Mouse (Mus musculus): ENCODE measurements around the gene Ltn1. TPM values are rescaled to one million over a fixed set of nuclear protein-coding genes. Genes with fewer than 3 reads are reported as not detected.

Ltn1 gene
- polyA plus RNA-seq, 1 experiment, result 9.8 TPM

DNA sequence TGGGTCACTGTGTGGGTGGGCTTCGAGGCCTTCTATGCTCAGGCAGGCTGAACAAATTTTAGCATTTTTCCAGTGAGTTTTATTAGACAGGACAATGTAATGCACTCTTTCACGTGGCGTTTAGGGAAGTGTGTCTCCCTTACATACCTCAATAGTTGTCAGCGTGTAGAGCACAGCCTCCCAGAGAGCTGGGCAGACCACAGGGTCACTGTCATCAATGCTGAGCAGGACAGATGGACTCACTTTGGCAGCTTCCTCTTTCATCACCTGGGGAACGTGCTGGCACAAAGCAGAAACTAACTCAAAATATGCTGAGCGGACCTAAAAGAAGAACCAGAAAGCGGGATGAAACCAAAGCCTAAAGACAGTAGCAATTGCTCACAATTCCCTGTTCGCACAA, 11.8 kb downstream of the Ltn1 start:
- Histone ChIP-seq H3K36me3 (ENCODE audit: control insufficient read depth, insufficient read depth, low read length) (peaks cover 90% of the 10 kb centered on the region), H3K27ac (ENCODE audit: control insufficient read depth, insufficient read depth, low read length) (no peak overlapping the region), H3K4me3 (ENCODE audit: control insufficient read depth, insufficient read depth, low read length) (no peak overlapping the region), H3K27me3 (ENCODE audit: control insufficient read depth, insufficient read depth, low read length) (no peaks in the 10 kb centered on the region), H3K4me1 (replicated peaks; ENCODE audit: control insufficient read depth, insufficient read depth, low read length) (no peaks in the 10 kb centered on the region)
- no peak for DNase-seq
- TF ChIP-seq POLR2A (IDR thresholded peaks at IDR 0.05; ENCODE audit: control insufficient read depth, extremely low read depth, insufficient read depth, low read length, poor library complexity), result no peak
- no peak for TF ChIP-seq CTCF (IDR thresholded peaks at IDR 0.05; ENCODE audit: borderline replicate concordance, control insufficient read depth, extremely low read depth, insufficient read depth, low read length, poor library complexity)
- WGBS, result 94% methylated on average over 8 of the region's 8 CpGs

DNA sequence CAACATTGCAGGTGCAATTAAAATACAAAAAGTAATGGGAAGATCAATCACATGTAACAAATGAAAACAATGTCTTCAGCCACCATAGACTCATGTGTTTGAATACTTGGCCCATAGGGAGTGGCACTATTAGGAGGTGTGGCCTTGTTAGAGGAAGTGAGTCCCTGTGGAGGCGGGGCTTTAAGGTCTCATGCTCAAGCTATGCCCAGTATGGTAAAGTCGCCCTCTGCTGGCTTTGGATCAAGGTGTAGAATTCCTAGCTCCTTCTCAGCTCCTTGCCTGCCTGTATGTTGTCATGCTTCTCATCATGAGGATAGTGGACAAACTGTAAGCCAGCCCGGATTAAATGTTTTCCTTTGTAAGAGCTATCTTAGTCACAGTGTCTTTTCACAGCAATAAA, 27.4 kb downstream of the Ltn1 start:
- peak; percentile 15 for DNase-seq
- WGBS, result 96% methylated on average over 3 of the region's 3 CpGs
- H3K27me3 ChIP-seq (ENCODE audit: control insufficient read depth, insufficient read depth, low read length), result no peaks in the 10 kb centered on the region
- H3K36me3 ChIP-seq (ENCODE audit: control insufficient read depth, insufficient read depth, low read length), result peaks cover 90% of the 10 kb centered on the region
- H3K4me1 ChIP-seq (replicated peaks; ENCODE audit: control insufficient read depth, insufficient read depth, low read length), result no peaks in the 10 kb centered on the region
- no peak overlapping the region for H3K4me3 ChIP-seq (ENCODE audit: control insufficient read depth, insufficient read depth, low read length)
- H3K27ac ChIP-seq (ENCODE audit: control insufficient read depth, insufficient read depth, low read length), result no peak overlapping the region
- no peak for TF ChIP-seq CTCF (IDR thresholded peaks at IDR 0.05; ENCODE audit: borderline replicate concordance, control insufficient read depth, extremely low read depth, insufficient read depth, low read length, poor library complexity)
- no peak for TF ChIP-seq POLR2A (IDR thresholded peaks at IDR 0.05; ENCODE audit: control insufficient read depth, extremely low read depth, insufficient read depth, low read length, poor library complexity)

DNA sequence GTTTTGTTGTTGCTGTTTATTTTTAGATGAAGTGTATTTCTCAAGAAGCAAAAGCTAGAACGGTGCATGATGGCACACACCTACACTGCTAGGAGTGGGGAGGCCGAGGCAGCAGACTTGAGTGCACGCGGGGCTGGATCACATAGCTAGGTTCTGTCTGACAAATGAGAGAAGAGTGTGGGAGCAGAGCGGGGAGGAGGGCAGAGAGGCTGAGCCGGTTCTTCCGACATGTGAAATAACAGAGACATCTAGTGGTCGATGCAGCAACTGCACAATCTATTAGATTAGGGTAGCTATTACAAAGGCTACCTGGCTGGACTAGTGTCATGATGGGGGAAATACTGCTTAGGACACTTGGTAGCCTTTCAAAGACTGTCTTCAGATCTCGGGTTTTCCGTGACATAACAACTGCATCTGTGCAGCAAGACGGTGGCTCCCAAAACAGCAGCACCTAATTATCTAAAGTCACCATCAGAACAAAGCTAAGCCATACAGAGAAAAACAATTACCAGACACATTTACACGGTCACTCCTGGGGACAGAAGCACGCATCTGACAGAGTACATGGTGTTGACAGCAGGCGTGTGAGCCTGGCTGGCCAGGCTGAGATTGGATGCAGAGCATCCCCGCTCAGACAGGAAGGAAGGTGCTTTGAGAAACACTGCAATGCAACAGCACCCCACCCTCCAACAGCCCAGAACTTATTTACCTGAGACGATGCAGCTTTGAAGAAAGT, 38.4 kb downstream of the Ltn1 start:
- Histone ChIP-seq H3K4me1 (replicated peaks; ENCODE audit: control insufficient read depth, insufficient read depth, low read length) (no peaks in the 10 kb centered on the region), H3K27me3 (ENCODE audit: control insufficient read depth, insufficient read depth, low read length) (no peaks in the 10 kb centered on the region), H3K36me3 (ENCODE audit: control insufficient read depth, insufficient read depth, low read length) (peaks cover 54% of the 10 kb centered on the region), H3K27ac (ENCODE audit: control insufficient read depth, insufficient read depth, low read length) (no peak overlapping the region), H3K4me3 (ENCODE audit: control insufficient read depth, insufficient read depth, low read length) (no peak overlapping the region)
- DNase-seq, result peak; percentile 53
- TF ChIP-seq POLR2A (IDR thresholded peaks at IDR 0.05; ENCODE audit: control insufficient read depth, extremely low read depth, insufficient read depth, low read length, poor library complexity), result no peak
- WGBS, result 61% methylated on average over 16 of the region's 16 CpGs

DNA sequence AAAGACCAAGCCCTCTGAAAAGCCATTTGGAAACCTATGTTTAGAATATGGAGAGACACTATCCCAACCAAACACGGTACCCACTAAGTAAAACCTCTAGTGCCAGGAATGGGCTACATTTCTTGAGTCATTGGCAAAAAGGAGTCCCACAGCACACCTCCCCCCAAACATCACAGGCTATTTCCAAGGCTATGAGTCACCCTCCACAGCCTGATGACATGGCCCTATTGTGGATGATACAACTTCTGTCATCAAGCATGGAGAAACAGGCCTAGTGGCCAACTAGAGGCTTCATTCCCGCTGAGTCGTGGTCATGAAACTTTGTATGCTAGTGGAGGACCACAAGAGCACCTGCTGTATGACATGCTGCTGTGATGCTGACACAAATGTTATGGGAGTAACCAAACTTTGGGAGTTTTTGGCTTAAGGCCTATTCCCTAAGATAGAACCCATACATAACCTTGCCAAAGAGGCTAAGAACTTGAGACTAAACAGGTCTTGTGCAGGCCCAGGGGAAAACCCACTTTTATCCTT, 44.9 kb downstream of the Ltn1 start:
- Histone ChIP-seq H3K4me3 (ENCODE audit: control insufficient read depth, insufficient read depth, low read length) (no peak overlapping the region), H3K27ac (ENCODE audit: control insufficient read depth, insufficient read depth, low read length) (no peak overlapping the region), H3K36me3 (ENCODE audit: control insufficient read depth, insufficient read depth, low read length) (peaks cover 54% of the 10 kb centered on the region), H3K4me1 (replicated peaks; ENCODE audit: control insufficient read depth, insufficient read depth, low read length) (no peaks in the 10 kb centered on the region), H3K27me3 (ENCODE audit: control insufficient read depth, insufficient read depth, low read length) (no peaks in the 10 kb centered on the region)
- no peak for DNase-seq
- 98% methylated on average over 3 of the region's 3 CpGs for WGBS
- no peak for TF ChIP-seq CTCF (IDR thresholded peaks at IDR 0.05; ENCODE audit: borderline replicate concordance, control insufficient read depth, extremely low read depth, insufficient read depth, low read length, poor library complexity)
- TF ChIP-seq POLR2A (IDR thresholded peaks at IDR 0.05; ENCODE audit: control insufficient read depth, extremely low read depth, insufficient read depth, low read length, poor library complexity), result no peak

DNA sequence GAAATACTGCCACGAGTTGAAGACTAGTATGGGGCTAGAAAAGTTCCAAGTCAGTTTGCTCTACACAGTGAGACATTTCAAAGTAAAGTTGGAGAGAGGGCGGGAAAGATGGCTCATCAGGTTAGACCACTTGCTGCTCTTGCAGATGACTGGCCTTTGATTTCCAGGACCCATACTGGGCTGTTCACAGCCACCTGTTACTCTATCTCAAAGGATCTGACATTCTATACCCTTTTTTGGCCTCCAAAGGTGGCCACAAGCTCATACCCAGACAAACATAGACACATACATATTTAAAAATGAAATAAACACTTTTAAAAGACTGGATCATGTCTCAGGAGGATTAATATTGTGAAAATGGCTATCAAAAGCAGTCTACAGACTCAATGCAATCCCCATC, 48.0 kb downstream of the Ltn1 start:
- H3K27me3 ChIP-seq (ENCODE audit: control insufficient read depth, insufficient read depth, low read length), result no peaks in the 10 kb centered on the region
- H3K4me1 ChIP-seq (replicated peaks; ENCODE audit: control insufficient read depth, insufficient read depth, low read length), result no peaks in the 10 kb centered on the region
- 97% methylated on average over 2 of the region's 2 CpGs for WGBS
- TF ChIP-seq CTCF (IDR thresholded peaks at IDR 0.05; ENCODE audit: borderline replicate concordance, control insufficient read depth, extremely low read depth, insufficient read depth, low read length, poor library complexity) (no peak), POLR2A (IDR thresholded peaks at IDR 0.05; ENCODE audit: control insufficient read depth, extremely low read depth, insufficient read depth, low read length, poor library complexity) (no peak)
- no peak overlapping the region for H3K27ac ChIP-seq (ENCODE audit: control insufficient read depth, insufficient read depth, low read length)
- no peak overlapping the region for H3K4me3 ChIP-seq (ENCODE audit: control insufficient read depth, insufficient read depth, low read length)
- no peak for DNase-seq
- peaks cover 79% of the 10 kb centered on the region for H3K36me3 ChIP-seq (ENCODE audit: control insufficient read depth, insufficient read depth, low read length)

DNA sequence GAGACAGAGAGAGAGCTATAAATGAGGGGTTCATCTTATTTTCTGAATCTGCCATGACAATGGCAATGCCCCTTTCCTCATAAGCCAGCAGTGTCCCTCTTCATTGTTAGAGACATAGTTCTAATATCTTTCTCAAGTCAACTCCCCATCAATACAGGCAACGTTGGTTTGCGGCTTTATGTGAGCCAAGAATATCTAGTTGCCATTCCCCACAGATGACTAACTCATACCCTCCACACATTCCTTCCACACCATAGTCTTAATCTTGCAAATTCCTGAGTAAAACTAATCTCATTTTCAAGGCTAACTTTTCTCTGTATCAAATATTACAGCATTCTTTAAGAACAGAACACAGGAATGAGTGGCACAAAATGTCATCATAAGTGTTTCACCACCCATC, 49.4 kb downstream of the Ltn1 start:
- H3K27ac ChIP-seq (ENCODE audit: control insufficient read depth, insufficient read depth, low read length), result no peak overlapping the region
- peaks cover 80% of the 10 kb centered on the region for H3K36me3 ChIP-seq (ENCODE audit: control insufficient read depth, insufficient read depth, low read length)
- TF ChIP-seq CTCF (IDR thresholded peaks at IDR 0.05; ENCODE audit: borderline replicate concordance, control insufficient read depth, extremely low read depth, insufficient read depth, low read length, poor library complexity) (no peak), POLR2A (IDR thresholded peaks at IDR 0.05; ENCODE audit: control insufficient read depth, extremely low read depth, insufficient read depth, low read length, poor library complexity) (no peak)
- no peak for DNase-seq
- H3K4me3 ChIP-seq (ENCODE audit: control insufficient read depth, insufficient read depth, low read length), result no peak overlapping the region
- 89% methylated on average over 2 of the region's 2 CpGs for WGBS
- no peaks in the 10 kb centered on the region for H3K27me3 ChIP-seq (ENCODE audit: control insufficient read depth, insufficient read depth, low read length)
- no peaks in the 10 kb centered on the region for H3K4me1 ChIP-seq (replicated peaks; ENCODE audit: control insufficient read depth, insufficient read depth, low read length)
